Mouse (Mus musculus) small intestine, adult 2 months (tissue): ENCODE results near the gene Snhg11.

ENCODE experiments used
- CTCF ChIP-seq: fragments of 200-500 bp; IDR thresholded peaks from 2 replicates; pipeline ENCODE4 v1.5.1; 2012; ENCODE audit warnings: low read depth, mild to moderate bottlenecking, control low read depth, inconsistent platforms, low read length, moderate library complexity, mixed read lengths; ENCODE audit not compliant: insufficient replicate concordance, insufficient read length; ENCODE audit errors: extremely low read depth
- POLR2A ChIP-seq: fragments of 200-500 bp; IDR thresholded peaks from 2 replicates; pipeline ENCODE4 v1.6.1; 2012; ENCODE audit warnings: low read depth, mild to moderate bottlenecking, control low read depth, inconsistent platforms, low read length, moderate library complexity

GRCm38 (mm10) chr2:158341324-158341723, 34.1 kb upstream of the Snhg11 start:
- TF ChIP-seq CTCF (no peak), POLR2A (no peak)
